Mouse (Mus musculus) MEL (cell line): ENCODE measurements around the gene Ggps1. TPM values are rescaled to one million over a fixed set of nuclear protein-coding genes. Genes with fewer than 3 reads are reported as not detected.
A peak's percentile ranks its signal among the peaks of the same experiment; 100 is the strongest.

Source experiments
- DNase-seq: peaks from one replicate; pipeline ENCODE4 v3.0.0; 2011; ENCODE audit warnings: low read depth, low spot score
- H3K27ac ChIP-seq: 2 replicates; pipeline ENCODE4 v1.5.1; 2012; ENCODE audit warnings: low read depth, mild to moderate bottlenecking, control low read depth, low read length, moderate library complexity; ENCODE audit not compliant: control insufficient read depth
- H3K27me3 ChIP-seq, 2 experiments: fragments of 150-350 bp in 1 of 2; sonication (generic) in 1 of 2; 2 replicates each; pipeline ENCODE4 v1.6.1; 2012; ENCODE audit warnings: low read length in 2 of 2, mild to moderate bottlenecking in 2 of 2, improper control_type of control experiment in 1 of 2, moderate library complexity in 1 of 2; ENCODE audit not compliant: insufficient read depth in 2 of 2, control insufficient read depth in 1 of 2
- H3K36me3 ChIP-seq, 2 experiments: 2 replicates each; pipeline ENCODE4 v1.6.1; 2012 to 2014; ENCODE audit warnings: low read length in 2 of 2, improper control_type of control experiment in 1 of 2, inconsistent platforms in 1 of 2, mild to moderate bottlenecking in 1 of 2; ENCODE audit not compliant: insufficient read depth in 2 of 2, control insufficient read depth in 1 of 2
- H3K4me1 ChIP-seq, 2 experiments: fragments of 150-350 bp in 1 of 2; sonication (generic) in 1 of 2; 2 replicates each; pipeline ENCODE4 v1.6.1; 2012; ENCODE audit warnings: low read length in 2 of 2, improper control_type of control experiment in 1 of 2, mild to moderate bottlenecking in 1 of 2; ENCODE audit not compliant: insufficient read depth in 2 of 2, control insufficient read depth in 1 of 2
- H3K4me3 ChIP-seq, 2 experiments: fragments of 150-350 bp in 1 of 2; sonication (generic) in 1 of 2; 2 replicates each; pipeline ENCODE4 v1.5.1; 2012; ENCODE audit warnings: low read depth in 2 of 2, low read length in 2 of 2, mild to moderate bottlenecking in 2 of 2, moderate library complexity in 2 of 2, control low read depth in 1 of 2, improper control_type of control experiment in 1 of 2; ENCODE audit not compliant: control insufficient read depth in 1 of 2, insufficient read depth in 1 of 2
- H3K79me2 ChIP-seq: 2 replicates; pipeline ENCODE4 v1.6.1; 2012; ENCODE audit warnings: mild to moderate bottlenecking, low read length, moderate library complexity; ENCODE audit not compliant: control insufficient read depth, poor library complexity, insufficient read depth
- H3K9ac ChIP-seq: 2 replicates; pipeline ENCODE4 v1.6.1; 2012; ENCODE audit warnings: low read depth, mild to moderate bottlenecking, control low read depth, low read length, moderate library complexity; ENCODE audit not compliant: control insufficient read depth, poor library complexity, severe bottlenecking
- H3K9me3 ChIP-seq: fragments of 150-350 bp; sonication (generic); replicated peaks from 2 replicates; pipeline ENCODE4 v1.6.1; 2012; ENCODE audit warnings: mild to moderate bottlenecking, low read length, improper control_type of control experiment, moderate library complexity; ENCODE audit not compliant: insufficient read depth
- BHLHE40 ChIP-seq: IDR thresholded peaks from 2 replicates; pipeline ENCODE4 v1.6.1; 2012; ENCODE audit warnings: low read depth, mild to moderate bottlenecking, inconsistent platforms, low read length, improper control_type of control experiment, borderline replicate concordance
- CHD2 ChIP-seq: IDR thresholded peaks from 2 replicates; pipeline ENCODE4 v1.6.1; 2011; ENCODE audit warnings: low read length, improper control_type of control experiment
- E2F4 ChIP-seq: IDR thresholded peaks from 2 replicates; pipeline ENCODE4 v1.6.1; 2011; ENCODE audit warnings: low read depth, low read length, improper control_type of control experiment, borderline replicate concordance
- ELF1 ChIP-seq: IDR thresholded peaks from 2 replicates; pipeline ENCODE4 v1.6.1; 2014; ENCODE audit warnings: low read depth, mild to moderate bottlenecking, inconsistent platforms, low read length, improper control_type of control experiment, moderate library complexity
- ETS1 ChIP-seq: IDR thresholded peaks from 2 replicates; pipeline ENCODE4 v1.6.1; 2012; ENCODE audit warnings: low read depth, mild to moderate bottlenecking, inconsistent platforms, low read length, improper control_type of control experiment, moderate library complexity
- GABPA ChIP-seq: IDR thresholded peaks from 2 replicates; pipeline ENCODE4 v1.6.1; 2012; ENCODE audit warnings: low read depth, mild to moderate bottlenecking, inconsistent platforms, low read length, improper control_type of control experiment, moderate library complexity
- KAT2A ChIP-seq: conservative IDR thresholded peaks from 2 replicates; pipeline ENCODE4 v1.6.1; 2012; ENCODE audit warnings: low read depth, low read length, improper control_type of control experiment, inconsistent platforms
- MAFK ChIP-seq: IDR thresholded peaks from 2 replicates; pipeline ENCODE4 v1.6.1; 2011; ENCODE audit warnings: low read depth, mild to moderate bottlenecking, low read length, improper control_type of control experiment, borderline replicate concordance
- MEF2A ChIP-seq: IDR thresholded peaks from 2 replicates; pipeline ENCODE4 v1.6.1; 2014; ENCODE audit warnings: low read depth, mild to moderate bottlenecking, inconsistent platforms, low read length, improper control_type of control experiment; ENCODE audit not compliant: poor library complexity, insufficient replicate concordance, severe bottlenecking; ENCODE audit errors: extremely low read depth
- MXI1 ChIP-seq: IDR thresholded peaks from 2 replicates; pipeline ENCODE4 v1.6.1; 2011; ENCODE audit warnings: mild to moderate bottlenecking, low read depth, low read length, improper control_type of control experiment
- NRF1 ChIP-seq: IDR thresholded peaks from 2 replicates; pipeline ENCODE4 v1.6.1; 2014; ENCODE audit warnings: low read depth, mild to moderate bottlenecking, inconsistent platforms, low read length, improper control_type of control experiment, moderate library complexity; ENCODE audit not compliant: poor library complexity, insufficient read depth, severe bottlenecking
- POLR2A ChIP-seq, 2 experiments: IDR thresholded peaks; 2 replicates each; pipeline ENCODE4 v1.6.1; 2011 to 2012; ENCODE audit warnings: low read length in 2 of 2, mild to moderate bottlenecking in 2 of 2, control low read depth in 1 of 2, improper control_type of control experiment in 1 of 2, low read depth in 1 of 2, moderate library complexity in 1 of 2; ENCODE audit not compliant: control insufficient read depth in 1 of 2, insufficient read depth in 1 of 2, poor library complexity in 1 of 2
- SIN3A ChIP-seq: IDR thresholded peaks from 2 replicates; pipeline ENCODE4 v1.6.1; 2012; ENCODE audit warnings: low read length, improper control_type of control experiment, inconsistent platforms
- TAL1 ChIP-seq: IDR thresholded peaks from 2 replicates; pipeline ENCODE4 v1.6.1; 2012; ENCODE audit warnings: mild to moderate bottlenecking, inconsistent platforms, low read length, moderate library complexity, mixed read lengths
- TCF12 ChIP-seq: IDR thresholded peaks from 2 replicates; pipeline ENCODE4 v1.6.1; 2014; ENCODE audit warnings: low read depth, mild to moderate bottlenecking, inconsistent platforms, low read length, improper control_type of control experiment, moderate library complexity
- UBTF ChIP-seq: IDR thresholded peaks from 2 replicates; pipeline ENCODE4 v1.6.1; 2012; ENCODE audit warnings: low read depth, mild to moderate bottlenecking, inconsistent platforms, low read length, improper control_type of control experiment, moderate library complexity, borderline replicate concordance; ENCODE audit not compliant: insufficient read depth
- USF1 ChIP-seq: IDR thresholded peaks from 2 replicates; pipeline ENCODE4 v1.6.1; 2014; ENCODE audit warnings: low read depth, mild to moderate bottlenecking, inconsistent platforms, low read length, improper control_type of control experiment, moderate library complexity
- ZNF384 ChIP-seq: IDR thresholded peaks from 2 replicates; pipeline ENCODE4 v1.6.1; 2012; ENCODE audit warnings: low read depth, mild to moderate bottlenecking, inconsistent platforms, low read length, improper control_type of control experiment
- polyA plus RNA-seq, 2 experiments: library from polyadenylated mRNA; stranded (reverse) in 1 of 2; unstranded in 1 of 2; fragments of >175 nt in 1 of 2; fragments of >200 nt in 1 of 2; gene quantifications; 2 replicates each; pipeline versions ENCODE4 v1.2.1 to v1.2.4; 2012; ENCODE audit warnings: low replicate concordance in 2 of 2, low read depth in 1 of 2; ENCODE audit not compliant: insufficient read length in 2 of 2, insufficient read depth in 1 of 2, missing spikeins in 1 of 2
- total RNA-seq: library from RNA; depleted of rRNA; stranded (reverse); fragments of 300-350 nt; gene quantifications from 2 replicates; pipeline ENCODE4 v1.2.3, GENCODE M21; 2012

Gene Ggps1
- total and polyA plus RNA-seq, 3 experiments = 23.3 to 31.3 TPM; not detected in 1

- H3K4me1 ChIP-seq = peaks cover 2 to 8% of the 10 kb centered on the region in 2 experiments; a peak in 3 of 4 replicates
- TF ChIP-seq MEF2A = no peak
- peak; percentile 49; the same call in 1 of the 2 replicates for TF ChIP-seq ZNF384
- TF ChIP-seq, all 39 proteins: peak for 1
- H3K27me3 ChIP-seq = no peaks in the 10 kb centered on the region
- H3K9ac ChIP-seq = no peak overlapping the region
- H3K4me3 ChIP-seq = no peak overlapping the region
- H3K79me2 ChIP-seq = peaks cover 58% of the 10 kb centered on the region
- DNase-seq = no peak
- H3K27ac ChIP-seq = no peak overlapping the region
- H3K36me3 ChIP-seq = peaks cover 8 to 30% of the 10 kb centered on the region in 2 experiments
- no peaks in the 10 kb centered on the region for H3K9me3 ChIP-seq
Measured at GRCm38 (mm10) chr13:14068035-14068434, 4.7 kb upstream of the Ggps1 start.

DNA sequence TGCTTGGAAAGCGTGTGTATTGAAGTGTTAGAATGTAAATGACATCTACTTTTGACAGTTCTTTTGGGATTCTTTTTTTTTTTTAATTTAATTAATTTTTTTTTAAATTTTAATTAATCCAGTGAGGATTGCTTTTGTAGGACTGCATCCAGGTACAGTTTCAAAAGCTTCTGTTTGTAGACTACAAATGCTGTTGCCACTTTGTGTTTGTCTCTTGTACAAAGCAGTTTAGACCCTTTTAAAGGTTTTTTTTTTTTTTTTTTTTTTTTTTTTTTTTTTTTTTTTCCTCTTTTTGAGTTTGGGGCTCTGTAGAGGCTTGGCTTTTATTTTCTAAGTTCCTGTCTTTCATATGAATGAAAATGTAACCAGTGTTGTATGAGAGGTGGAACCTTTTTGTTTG is 2.4 kb upstream of the Ggps1 start:
- H3K27ac ChIP-seq = no peak overlapping the region
- H3K27me3 ChIP-seq = no peaks in the 10 kb centered on the region
- H3K9ac ChIP-seq = no peak overlapping the region
- peaks cover 8 to 33% of the 10 kb centered on the region in 2 experiments for H3K36me3 ChIP-seq
- DNase-seq = no peak
- H3K9me3 ChIP-seq = no peaks in the 10 kb centered on the region
- TF ChIP-seq ZNF384 (peak; percentile 81), MAFK (no peak), POLR2A (IDR thresholded peaks at IDR 0.05; ENCODE audit: control insufficient read depth in 1 of 2, insufficient read depth in 1 of 2, low read depth in 1 of 2, low read length in 2 of 2, poor library complexity in 1 of 2) (no peak), USF1 (no peak), GABPA (no peak), CHD2 (no peak)
- TF ChIP-seq, all 39 proteins: peak for 1
- peaks cover 52% of the 10 kb centered on the region for H3K79me2 ChIP-seq
- H3K4me1 ChIP-seq = peaks cover 7 to 13% of the 10 kb centered on the region in 2 experiments
- H3K4me3 ChIP-seq = peak overlapping the region in 1 of 2 experiments; percentile 91; a peak in 2 of 4 replicates

DNA sequence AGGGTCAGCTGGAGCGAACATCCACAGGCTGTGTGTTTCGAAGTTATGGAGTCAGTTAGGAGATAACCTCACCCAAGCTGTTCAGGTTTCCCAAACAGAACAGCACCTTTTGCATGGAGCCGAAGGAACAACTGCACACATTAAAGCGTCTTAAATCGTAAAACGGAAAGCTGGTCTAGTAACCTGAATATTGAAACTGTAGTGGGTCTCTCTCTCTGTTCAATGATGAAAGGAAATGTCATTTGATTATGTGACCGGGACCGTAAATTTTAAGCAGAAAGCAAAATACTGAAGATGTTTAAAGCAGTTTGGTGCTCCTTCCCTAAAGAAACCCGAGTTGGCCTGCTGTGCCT is 1.7 kb upstream of the Ggps1 start:
- H3K4me1 ChIP-seq = peaks cover 7 to 13% of the 10 kb centered on the region in 2 experiments
- peaks cover 55% of the 10 kb centered on the region for H3K79me2 ChIP-seq
- no peaks in the 10 kb centered on the region for H3K27me3 ChIP-seq
- DNase-seq = no peak
- H3K9ac ChIP-seq = peak overlapping the region; percentile 98
- H3K27ac ChIP-seq = peak overlapping the region; percentile 49
- no peaks in the 10 kb centered on the region for H3K9me3 ChIP-seq
- H3K36me3 ChIP-seq = peaks cover 7 to 28% of the 10 kb centered on the region in 2 experiments
- TF ChIP-seq USF1 (no peak), NRF1 (no peak), MAFK (no peak), UBTF (no peak), MXI1 (no peak), TCF12 (no peak), TAL1 (no peak), ETS1 (no peak), BHLHE40 (no peak), ZNF384 (no peak), SIN3A (no peak), MEF2A (no peak), E2F4 (no peak), KAT2A (no peak), POLR2A (IDR thresholded peaks at IDR 0.05; ENCODE audit: control insufficient read depth in 1 of 2, insufficient read depth in 1 of 2, low read depth in 1 of 2, low read length in 2 of 2, poor library complexity in 1 of 2) (no peak), CHD2 (no peak), ELF1 (no peak)
- H3K4me3 ChIP-seq = peak overlapping the region; percentile 91 to 92
